Mouse (Mus musculus) olfactory bulb, adult 2 months (tissue): ENCODE results near the gene Abcd4.

Experiments
- CTCF ChIP-seq: fragments of 200-500 bp; IDR thresholded peaks from 2 replicates; pipeline ENCODE4 v1.5.1; 2012; ENCODE audit warnings: low read depth, mild to moderate bottlenecking, low read length, moderate library complexity; ENCODE audit not compliant: insufficient read depth
- POLR2A ChIP-seq: fragments of 200-500 bp; IDR thresholded peaks from 2 replicates; pipeline ENCODE4 v1.6.1; 2012; ENCODE audit warnings: mild to moderate bottlenecking, low read depth, low read length, moderate library complexity; ENCODE audit not compliant: insufficient read depth

DNA sequence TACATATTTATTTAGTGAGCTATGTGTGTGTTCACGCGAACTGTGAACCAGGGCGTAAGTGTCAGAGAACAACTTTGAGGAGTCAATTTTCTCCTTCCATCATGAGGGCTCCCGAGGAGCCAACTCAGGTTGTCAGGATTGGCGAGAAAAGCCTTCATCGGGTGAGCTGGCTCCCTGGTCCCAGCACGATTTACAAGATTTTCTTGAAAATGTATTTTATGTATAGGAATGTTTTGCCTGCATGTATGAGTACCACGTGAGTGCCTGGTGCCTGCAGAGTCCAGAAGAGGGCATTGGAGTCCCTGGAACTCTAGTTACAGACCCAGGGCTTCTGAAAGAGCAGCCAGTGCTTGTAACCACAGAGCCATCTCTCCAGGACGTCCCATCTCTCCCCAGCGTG is 450 bp upstream of the Abcd4 start:
- TF ChIP-seq CTCF (no peak), POLR2A (no peak)
